Mouse (Mus musculus) neural tube, embryonic 11.5 days (tissue): Measurements from ENCODE around the gene Zbtb17. TPM values are rescaled to one million over a fixed set of nuclear protein-coding genes. Genes with fewer than 3 reads are reported as not detected.

Experiments used
- ATAC-seq: fragments of 200-750 bp; cut with Nextera tagmentation; 2 replicates; pipeline ENCODE4 v1.8.0; 2017; ENCODE audit warnings: moderate number of reproducible peaks, mild to moderate bottlenecking, moderate TSS enrichment, moderate library complexity; ENCODE audit not compliant: insufficient read depth, low FRiP score, low TSS enrichment
- DNase-seq: peaks from one replicate; pipeline ENCODE4 v3.0.0-alpha.2; 2015; ENCODE audit warnings: low spot score
- H3K27ac ChIP-seq: fragments of 300-500 bp; sonication (generic); 2 replicates; pipeline ENCODE4 v1.5.1; 2014; ENCODE audit warnings: low read depth, mild to moderate bottlenecking, low read length
- H3K27me3 ChIP-seq: fragments of 300-500 bp; sonication (generic); 2 replicates; pipeline ENCODE4 v1.6.1; 2014; ENCODE audit warnings: mild to moderate bottlenecking, low read length, mixed read lengths; ENCODE audit not compliant: control insufficient read depth, insufficient read depth
- H3K36me3 ChIP-seq: fragments of 300-500 bp; sonication (generic); 2 replicates; pipeline ENCODE4 v1.6.1; 2014; ENCODE audit warnings: mild to moderate bottlenecking, low read length, moderate library complexity, mixed read lengths; ENCODE audit not compliant: control insufficient read depth, insufficient read depth
- H3K4me1 ChIP-seq: fragments of 300-500 bp; sonication (generic); 2 replicates; pipeline ENCODE4 v1.6.1; 2014; ENCODE audit warnings: low read length, mixed read lengths; ENCODE audit not compliant: control insufficient read depth, insufficient read depth
- H3K4me2 ChIP-seq: fragments of 300-500 bp; sonication (generic); 2 replicates; pipeline ENCODE4 v1.6.1; 2014; ENCODE audit warnings: low read depth, mild to moderate bottlenecking, moderate library complexity
- H3K4me3 ChIP-seq: fragments of 300-500 bp; sonication (generic); 2 replicates; pipeline ENCODE4 v1.5.1; 2014; ENCODE audit warnings: low read depth, low read length
- H3K9ac ChIP-seq: fragments of 300-500 bp; sonication (generic); 2 replicates; pipeline ENCODE4 v1.6.1; 2014; ENCODE audit warnings: mild to moderate bottlenecking, low read length
- H3K9me3 ChIP-seq: fragments of 300-500 bp; sonication (generic); 2 replicates; pipeline ENCODE4 v1.6.1; 2016; ENCODE audit warnings: low read length; ENCODE audit not compliant: control insufficient read depth
- whole genome bisulfite sequencing: fragments of 180-500 bp; shearing (Covaris S2); extraction: QIAGEN DNeasy Blood & Tissue Kit; methylation state at CpG from one replicate; pipeline ENCODE4 v1.1.7; 2014; 5-methylcytosine and 5-hydroxymethylcytosine counted together
- polyA plus RNA-seq: library from polyadenylated mRNA; unstranded; fragments of >200 nt; fragmentation: Nextera tagmentation; extraction: Ambion mirVana; gene quantifications from 2 replicates; pipeline ENCODE4 v1.2.1, GENCODE M21; 2014

Gene Zbtb17
- polyA plus RNA-seq, 1 experiment from 2014 or later = 48.0 TPM

- H3K36me3 ChIP-seq = peaks cover 57% of the 10 kb centered on the region
These were observed 22.6 kb downstream of the Zbtb17 start for GRCm38 (mm10) chr4:141466844-141467580.

GRCm38 (mm10) chr4:141467581-141467927 lies 23.1 kb downstream of the Zbtb17 start:
- Histone ChIP-seq H3K36me3 (peaks cover 60% of the 10 kb centered on the region), H3K9me3 (no peaks in the 10 kb centered on the region), H3K4me2 (no peak overlapping the region), H3K4me1 (no peaks in the 10 kb centered on the region), H3K27ac (no peak overlapping the region), H3K9ac (no peak overlapping the region), H3K27me3 (no peaks in the 10 kb centered on the region), H3K4me3 (no peak overlapping the region)
- ATAC-seq (no peak), DNase-seq (no peak)
- WGBS = 91% methylated on average over 6 of the region's 6 CpGs

More at GRCm38 (mm10) chr4:141466844-141467580, 22.6 kb downstream of the Zbtb17 start:
- no peaks in the 10 kb centered on the region for H3K9me3 ChIP-seq
- 90% methylated on average over 15 of the region's 15 CpGs for WGBS
- no peak overlapping the region for H3K4me2 ChIP-seq
- no peak overlapping the region for H3K27ac ChIP-seq
- DNase-seq (no peak), ATAC-seq (no peak)
- no peaks in the 10 kb centered on the region for H3K4me1 ChIP-seq
- H3K9ac ChIP-seq = no peak overlapping the region
- H3K27me3 ChIP-seq = no peaks in the 10 kb centered on the region
- no peak overlapping the region for H3K4me3 ChIP-seq

GRCm38 (mm10) chr4:141468576-141468975 lies 24.1 kb downstream of the Zbtb17 start:
- no peak overlapping the region for H3K4me3 ChIP-seq
- DNase-seq = no peak
- no peaks in the 10 kb centered on the region for H3K27me3 ChIP-seq
- WGBS = 78% methylated on average over 10 of the region's 10 CpGs
- no peak overlapping the region for H3K4me2 ChIP-seq
- H3K9me3 ChIP-seq = no peaks in the 10 kb centered on the region
- no peak overlapping the region for H3K27ac ChIP-seq
- no peak for ATAC-seq
- H3K36me3 ChIP-seq = peaks cover 65% of the 10 kb centered on the region
- no peak overlapping the region for H3K9ac ChIP-seq
- 0 out of 2 replicates have a peak, but pooled peaks cover 3% of the 10 kb centered on the region for H3K4me1 ChIP-seq

- Histone ChIP-seq H3K27ac (no peak overlapping the region), H3K4me2 (no peak overlapping the region), H3K36me3 (peaks cover 70% of the 10 kb centered on the region), H3K4me1 (0 out of 2 replicates have a peak, but pooled peaks cover 3% of the 10 kb centered on the region), H3K9ac (no peak overlapping the region), H3K9me3 (no peaks in the 10 kb centered on the region), H3K4me3 (no peak overlapping the region), H3K27me3 (no peaks in the 10 kb centered on the region)
- DNase-seq (no peak), ATAC-seq (no peak)
- WGBS = 92% methylated on average over 9 of the region's 9 CpGs
These were observed 24.9 kb downstream of the Zbtb17 start for GRCm38 (mm10) chr4:141469343-141469742.

GRCm38 (mm10) chr4:141471491-141471890 lies 27.0 kb downstream of the Zbtb17 start:
- Histone ChIP-seq H3K27me3 (no peaks in the 10 kb centered on the region), H3K4me3 (no peak overlapping the region), H3K27ac (no peak overlapping the region), H3K9ac (no peak overlapping the region), H3K9me3 (no peaks in the 10 kb centered on the region), H3K36me3 (peaks cover 70% of the 10 kb centered on the region), H3K4me1 (0 out of 2 replicates have a peak, but pooled peaks cover 3% of the 10 kb centered on the region), H3K4me2 (no peak overlapping the region)
- DNase-seq (no peak), ATAC-seq (no peak)
- WGBS = 98% methylated on average over 16 of the region's 16 CpGs

GRCm38 (mm10) chr4:141472641-141473321 lies 28.3 kb downstream of the Zbtb17 start:
- Histone ChIP-seq H3K9me3 (no peaks in the 10 kb centered on the region), H3K9ac (no peak overlapping the region), H3K4me1 (0 out of 2 replicates have a peak, but pooled peaks cover 3% of the 10 kb centered on the region), H3K27ac (no peak overlapping the region), H3K36me3 (peaks cover 71% of the 10 kb centered on the region), H3K27me3 (no peaks in the 10 kb centered on the region), H3K4me2 (no peak overlapping the region), H3K4me3 (no peak overlapping the region)
- no peak for ATAC-seq
- WGBS = 75% methylated on average over 32 of the region's 32 CpGs
- DNase-seq = peak; percentile 53

GRCm38 (mm10) chr4:141474431-141474830 lies 30.0 kb downstream of the Zbtb17 start:
- Histone ChIP-seq H3K9me3 (no peaks in the 10 kb centered on the region), H3K4me1 (0 out of 2 replicates have a peak, but pooled peaks cover 3% of the 10 kb centered on the region), H3K4me2 (no peak overlapping the region), H3K36me3 (peaks cover 80% of the 10 kb centered on the region), H3K4me3 (no peak overlapping the region), H3K9ac (no peak overlapping the region), H3K27me3 (no peaks in the 10 kb centered on the region), H3K27ac (no peak overlapping the region)
- DNase-seq = no peak
- 91% methylated on average over 19 of the region's 19 CpGs for WGBS
- no peak for ATAC-seq

GRCm38 (mm10) chr4:141477681-141478102 lies 33.2 kb downstream of the Zbtb17 start:
- Histone ChIP-seq H3K9ac (no peak overlapping the region), H3K4me3 (no peak overlapping the region), H3K4me2 (no peak overlapping the region), H3K4me1 (0 out of 2 replicates have a peak, but pooled peaks cover 3% of the 10 kb centered on the region), H3K27me3 (no peaks in the 10 kb centered on the region), H3K36me3 (peaks cover 62% of the 10 kb centered on the region), H3K9me3 (no peaks in the 10 kb centered on the region), H3K27ac (no peak overlapping the region)
- ATAC-seq (no peak), DNase-seq (no peak)
- WGBS = 96% methylated on average over 16 of the region's 16 CpGs
